Mouse (Mus musculus) ES-CJ7 (cell line): ENCODE results near the gene Gm11567.
"Not testable (repeated sequence)": the region's sequence is repeated elsewhere in the genome, so short reads cannot be mapped to it uniquely, and the experiment has no call there.

Experiments
- DNase-seq: peaks from one replicate; pipeline ENCODE4 v3.0.0; 2011; ENCODE audit warnings: low read depth, low spot score

Gm11567 gene

DNA sequence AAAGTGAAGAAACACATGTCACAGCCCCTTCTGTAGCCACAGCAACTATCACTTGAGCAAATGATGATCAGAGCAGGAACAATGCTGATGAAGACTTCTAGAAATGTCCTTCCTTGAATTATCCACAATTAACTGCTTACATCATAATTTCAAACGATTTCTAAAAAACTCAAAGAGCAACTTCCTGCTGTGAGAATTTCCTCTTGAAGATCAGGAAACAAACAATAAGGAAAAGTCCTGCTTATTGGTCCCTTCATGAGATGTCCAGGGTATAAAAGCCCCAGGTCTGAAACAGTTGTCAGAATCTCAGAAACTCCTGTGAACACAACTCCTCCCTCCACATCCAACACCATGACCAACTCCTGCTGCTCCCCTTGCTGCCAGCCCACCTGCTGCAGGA lies at the start of gene Gm11567:
Gene Gm11567 (plus strand): TSS at position 301 of the 400 bp plus-strand sequence.
- DNase-seq: not testable (repeated sequence)

DNA sequence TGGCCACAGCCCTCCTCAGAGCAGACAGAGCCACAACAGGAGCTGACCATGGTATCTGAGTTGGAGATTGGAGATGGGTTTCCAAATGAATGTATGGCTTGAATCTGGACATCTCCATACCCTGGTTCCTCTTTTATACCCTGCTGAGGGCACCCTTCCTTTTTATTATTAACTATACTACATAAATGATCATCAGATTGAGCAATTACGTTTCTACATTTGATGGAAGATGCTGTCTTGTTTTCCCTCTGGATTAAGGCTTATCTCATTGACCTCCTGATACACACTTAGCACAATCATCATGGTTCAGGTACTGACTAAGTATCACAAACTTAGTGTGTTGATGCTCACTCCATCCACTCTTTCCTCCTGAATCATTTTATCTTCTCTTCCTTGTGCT lies 41.0 kb upstream of the Gm11567 start, which contains the start of gene 2300003K06Rik:
Gene 2300003K06Rik (minus strand): TSS at position 101 of the 400 bp plus-strand sequence.
- DNase-seq: no peak

DNA sequence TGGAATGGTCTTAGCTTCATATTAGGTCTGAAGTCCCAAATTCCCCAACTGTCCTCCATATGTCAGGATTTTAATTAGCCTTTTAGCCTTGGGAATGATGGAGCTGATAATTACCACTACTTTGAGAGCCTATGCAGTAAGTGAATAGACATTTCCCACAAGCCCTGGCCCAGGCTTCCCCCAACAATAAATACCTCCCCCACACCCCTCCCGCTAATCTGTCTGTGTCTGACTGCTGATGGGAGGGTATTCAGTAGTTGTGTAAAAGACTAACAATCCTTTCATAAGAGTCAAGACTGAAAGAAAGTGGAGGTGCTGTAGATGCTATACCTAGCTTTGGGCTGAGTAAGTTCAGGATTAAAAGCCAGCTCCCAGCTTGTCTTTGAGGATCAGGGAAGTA lies 36.8 kb upstream of the Gm11567 start:
- no peak for DNase-seq

DNA sequence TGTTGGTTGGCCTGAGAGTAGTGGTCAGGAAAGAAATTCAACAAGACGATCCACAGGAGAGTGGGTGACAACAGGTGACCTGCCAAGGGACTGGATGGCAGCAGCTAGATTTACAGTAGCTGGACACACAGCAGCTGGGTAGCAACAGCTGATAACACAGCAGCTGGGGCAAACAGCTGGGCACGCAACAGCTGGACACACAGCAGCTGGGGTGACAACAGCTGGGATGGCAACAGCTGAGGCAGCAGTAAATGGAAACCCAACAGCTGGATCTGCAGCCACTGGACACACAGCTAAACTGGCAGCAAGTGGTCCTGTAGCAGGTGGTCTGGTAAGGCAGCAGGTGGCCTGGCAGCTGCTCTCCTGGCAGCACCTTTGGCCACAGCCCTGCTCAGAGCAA lies 32.2 kb upstream of the Gm11567 start:
- DNase-seq: no peak

DNA sequence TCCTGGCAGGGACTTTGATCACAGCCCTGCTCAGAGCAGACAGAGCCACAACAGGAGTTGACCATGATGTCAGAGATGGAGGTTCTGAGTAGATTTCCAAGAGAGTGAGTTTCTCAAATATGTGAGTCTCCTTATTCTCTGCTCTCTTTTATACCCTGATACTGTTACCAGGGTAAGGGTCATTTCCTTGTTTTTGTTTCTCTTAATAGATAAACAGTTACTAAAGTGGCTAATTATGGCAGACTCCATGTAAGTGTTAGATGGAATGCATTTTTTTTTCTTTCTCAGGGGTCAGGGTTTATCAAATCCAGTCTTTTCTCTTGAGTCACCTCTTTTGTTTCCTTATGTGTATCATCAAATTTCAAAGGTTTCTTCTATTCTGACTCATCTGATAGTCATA lies 27.5 kb upstream of the Gm11567 start, which contains the start of gene Krtap4-16:
Gene Krtap4-16 (minus strand): TSS at position 101 of the 400 bp plus-strand sequence.
- no peak for DNase-seq

DNA sequence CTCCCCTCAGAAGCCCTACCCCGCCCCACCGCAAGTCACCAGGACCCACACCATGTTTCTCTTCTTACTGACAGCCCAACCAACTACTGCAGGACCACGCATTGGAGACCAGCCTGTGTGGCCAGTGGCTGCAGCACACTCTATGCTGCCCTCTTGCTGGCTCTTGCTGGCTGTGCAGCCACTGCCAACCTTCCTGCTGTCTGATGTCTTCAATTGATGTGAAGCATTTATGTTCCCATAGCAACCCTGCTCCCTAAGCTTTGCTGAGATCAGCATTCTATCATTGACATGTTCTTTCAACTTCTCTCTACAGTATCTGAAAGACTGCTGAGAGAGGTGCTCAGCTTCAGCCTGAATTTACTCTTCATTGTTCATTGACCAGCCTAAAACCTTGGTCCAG lies 24.9 kb upstream of the Gm11567 start:
- DNase-seq: peak; percentile 20

DNA sequence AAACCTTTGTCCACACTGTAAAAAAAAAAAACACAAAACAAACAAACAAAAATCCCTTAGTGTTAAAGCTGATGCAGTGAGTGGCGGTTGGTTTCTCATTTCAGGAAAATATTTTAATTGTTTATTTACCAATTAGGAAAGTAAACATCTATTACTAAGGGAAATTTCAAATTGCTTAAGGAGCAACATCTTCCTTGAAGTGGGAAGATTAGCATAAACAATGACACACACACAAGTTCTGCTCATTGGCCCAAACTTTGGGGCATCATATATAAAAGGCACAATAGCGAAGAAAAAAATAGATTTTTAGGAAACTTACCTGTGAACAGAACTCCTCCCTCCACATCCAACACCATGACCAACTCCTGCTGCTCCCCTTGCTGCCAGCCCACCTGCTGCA lies 21.4 kb upstream of the Gm11567 start, which contains the start of gene Gm11568:
Gene Gm11568 (plus strand): TSS at position 301 of the 400 bp plus-strand sequence.
- DNase-seq: no peak

DNA sequence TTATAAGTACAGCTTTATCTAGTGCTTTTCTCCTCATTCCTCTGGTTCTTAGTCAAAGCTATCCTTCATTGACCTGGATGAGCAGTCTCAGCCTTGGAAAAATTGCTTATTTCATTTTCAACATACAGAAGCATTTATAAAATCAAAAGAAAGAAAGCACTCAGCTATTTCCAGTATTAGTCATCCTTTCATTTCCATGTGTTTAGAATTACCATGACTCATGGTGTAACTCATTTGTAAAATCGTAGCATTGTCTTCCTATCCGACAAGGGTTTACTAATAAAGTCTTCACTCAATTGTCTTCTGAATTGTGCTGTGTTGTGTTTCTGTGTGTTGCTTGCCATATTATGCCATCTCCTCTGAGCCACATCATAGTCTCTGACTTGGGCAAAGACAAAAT lies 20.2 kb upstream of the Gm11567 start:
- no peak for DNase-seq

DNA sequence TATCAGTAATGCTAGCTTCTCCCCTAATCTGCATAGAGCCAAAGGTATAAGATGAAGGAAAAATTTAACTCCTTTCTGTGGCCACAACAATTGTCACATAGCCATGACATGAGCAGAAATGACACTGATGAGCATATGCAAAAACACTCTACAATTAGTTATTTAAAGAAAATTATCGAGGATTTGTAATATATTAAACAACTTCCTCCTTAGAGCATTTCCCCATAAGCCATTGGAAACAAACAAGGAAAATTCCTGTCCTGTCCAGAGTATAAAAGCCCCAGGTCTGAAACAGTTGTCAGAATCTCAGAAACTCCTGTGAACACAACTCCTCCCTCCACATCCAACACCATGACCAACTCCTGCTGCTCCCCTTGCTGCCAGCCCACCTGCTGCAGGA lies 14.8 kb upstream of the Gm11567 start, which contains the start of gene Gm11559:
Gene Gm11559 (plus strand): TSS at position 301 of the 400 bp plus-strand sequence.
- not testable (repeated sequence) for DNase-seq

DNA sequence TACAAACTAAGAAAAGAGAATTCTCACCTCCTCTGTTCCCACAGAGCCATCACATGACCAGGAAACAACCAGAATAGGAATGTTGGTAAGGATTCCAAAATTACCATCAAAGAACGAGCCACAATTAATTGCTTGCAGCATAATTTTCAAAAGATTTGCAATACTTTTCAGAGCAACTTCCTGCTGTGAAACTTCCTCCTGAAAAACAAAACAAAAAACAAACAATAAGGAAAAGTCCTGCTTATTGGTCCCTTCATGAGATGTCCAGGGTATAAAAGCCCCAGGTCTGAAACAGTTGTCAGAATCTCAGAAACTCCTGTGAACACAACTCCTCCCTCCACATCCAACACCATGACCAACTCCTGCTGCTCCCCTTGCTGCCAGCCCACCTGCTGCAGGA lies 5.9 kb upstream of the Gm11567 start, which contains the start of gene Krtap9-1:
Gene Krtap9-1 (plus strand): TSS at position 301 of the 400 bp plus-strand sequence.
- DNase-seq: not testable (repeated sequence)

DNA sequence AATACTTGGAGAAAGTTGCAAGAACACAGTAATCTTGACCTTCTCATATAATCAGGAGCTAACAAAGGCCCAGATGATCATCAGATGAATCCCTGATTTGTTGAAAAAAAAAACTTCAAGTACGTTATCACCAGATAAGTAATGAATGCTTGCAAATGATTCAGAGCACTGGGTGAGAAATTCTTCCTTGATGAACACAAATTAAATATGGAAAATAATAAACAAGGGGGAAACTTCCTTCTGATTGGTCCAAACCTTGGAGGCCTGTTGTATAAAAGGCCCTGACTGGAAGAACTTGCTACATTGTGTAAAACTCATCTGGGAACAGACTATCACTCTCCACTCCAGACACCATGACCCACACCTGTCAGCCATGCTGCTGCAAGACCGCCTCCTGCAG lies 28.6 kb downstream of the Gm11567 start, which contains the start of gene Krtap31-1:
Gene Krtap31-1 (plus strand): TSS at position 301 of the 400 bp plus-strand sequence.
- DNase-seq: no peak

DNA sequence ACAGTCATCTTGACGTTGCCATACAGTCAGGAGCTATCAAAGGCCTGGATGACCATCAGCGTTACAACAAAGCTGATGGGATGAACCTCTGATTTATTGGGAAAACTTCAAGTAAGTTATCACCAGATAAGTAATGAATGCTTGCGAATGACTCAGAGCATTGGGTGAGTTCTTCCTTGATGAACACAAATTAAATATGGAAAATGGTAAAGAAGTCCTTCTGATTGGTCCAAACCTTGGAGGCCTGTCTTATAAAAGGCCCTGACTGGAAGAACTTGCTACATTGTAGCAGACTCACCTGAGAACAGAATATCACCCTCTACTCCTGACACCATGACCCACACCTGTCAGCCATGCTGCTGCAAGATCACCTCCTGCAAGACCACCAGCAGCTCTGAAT lies 35.5 kb downstream of the Gm11567 start, which contains the start of gene Gm11565:
Gene Gm11565 (plus strand): TSS at position 301 of the 400 bp plus-strand sequence.
- no peak for DNase-seq
